Comparison of ENCODE assay signal across 10 mouse cellular contexts in the genomic region with DNA sequence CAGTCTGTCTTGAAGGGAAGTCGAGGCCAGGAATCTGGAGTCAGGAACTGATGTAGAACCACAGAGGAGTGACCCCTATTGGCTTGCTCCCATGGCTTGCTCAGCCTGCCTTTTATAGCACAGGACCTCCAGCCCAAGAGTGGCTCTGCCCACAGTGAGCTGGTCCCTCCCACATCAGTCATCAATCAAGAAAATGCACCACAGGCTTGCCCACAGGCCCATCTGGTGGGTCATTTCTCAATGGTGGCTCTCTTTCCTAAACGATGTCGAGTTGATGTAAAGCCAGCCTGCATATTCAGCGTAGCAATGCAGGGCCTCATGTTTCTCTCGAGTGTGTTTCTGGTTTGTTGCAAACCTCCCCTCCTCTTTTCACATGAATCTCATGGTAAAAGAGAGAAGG.
DNase-seq lines count a peak whose midpoint lies in the region; ATAC-seq and TF ChIP-seq lines count a peak whose summit lies in the region.
"Had no signal": no experiment of that assay in that cellular context is flagged by ENCODE, and none has a peak within 500 bp of the region (broad histone marks: within the 10 kb centered on the region; RNA-seq: fewer than 3 reads in every experiment).

No protein-coding gene starts in this region.

- peak overlapping the region; percentile 25; the same call in 1 of the 2 replicates for H3K27ac ChIP-seq in forebrain, embryonic 15.5 days (replicated peaks)
- no peak overlapping the region for H3K27ac ChIP-seq in forebrain, embryonic 13.5 days
- 0 out of 2 replicates have a peak overlapping the region, but pooled peaks have one; percentile 3 for H3K27ac ChIP-seq in midbrain, embryonic 10.5 days (replicated peaks)
- H3K27ac ChIP-seq in midbrain, embryonic 14.5 days (replicated peaks; ENCODE audit: low read depth, low read length): no peak overlapping the region
- peak overlapping the region; percentile 71 for H3K27ac ChIP-seq in intestine, embryonic 15.5 days
- peak overlapping the region; percentile 76 for H3K27ac ChIP-seq in stomach, postnatal 0 days (replicated peaks)

- TF ChIP-seq CTCF in stomach, postnatal 0 days (IDR thresholded peaks at IDR 0.05; ENCODE audit: low read depth): no peak

- no peaks in the 10 kb centered on the region for H3K36me3 ChIP-seq in forebrain, embryonic 15.5 days
- H3K36me3 ChIP-seq in forebrain, embryonic 13.5 days (ENCODE audit: poor library complexity, severe bottlenecking): peaks cover 3% of the 10 kb centered on the region; the same call in 1 of the 2 replicates
- peaks cover 8% of the 10 kb centered on the region; the same call in 1 of the 2 replicates for H3K36me3 ChIP-seq in midbrain, embryonic 10.5 days
- H3K36me3 ChIP-seq in midbrain, embryonic 14.5 days (ENCODE audit: control insufficient read depth, insufficient read depth, low read length): no peaks in the 10 kb centered on the region
- H3K36me3 ChIP-seq in intestine, embryonic 15.5 days: no peaks in the 10 kb centered on the region
- no peaks in the 10 kb centered on the region for H3K36me3 ChIP-seq in stomach, postnatal 0 days (ENCODE audit: control insufficient read depth, insufficient read depth, low read length)

- ATAC-seq in forebrain, embryonic 15.5 days (replicated peaks): no peak; the same call in 1 of the 2 replicates
- ATAC-seq in forebrain, embryonic 13.5 days: no peak
- no peak for ATAC-seq in midbrain, embryonic 14.5 days (ENCODE audit: low FRiP score, low TSS enrichment)
- no peak for ATAC-seq in intestine, embryonic 15.5 days
- no peak for ATAC-seq in stomach, postnatal 0 days (ENCODE audit: low FRiP score, low TSS enrichment)

- no peak for TF ChIP-seq EP300 in stomach, postnatal 0 days (optimal IDR thresholded peaks at IDR 0.05)

- peaks cover 20% of the 10 kb centered on the region for H3K4me1 ChIP-seq in forebrain, embryonic 15.5 days
- peaks cover 19% of the 10 kb centered on the region for H3K4me1 ChIP-seq in forebrain, embryonic 13.5 days
- H3K4me1 ChIP-seq in midbrain, embryonic 10.5 days: peaks cover 21% of the 10 kb centered on the region
- H3K4me1 ChIP-seq in midbrain, embryonic 14.5 days (ENCODE audit: control insufficient read depth, insufficient read depth, low read length): peaks cover 8% of the 10 kb centered on the region
- H3K4me1 ChIP-seq in intestine, embryonic 15.5 days (replicated peaks): peaks cover 42% of the 10 kb centered on the region
- peaks cover 3% of the 10 kb centered on the region for H3K4me1 ChIP-seq in stomach, postnatal 0 days (replicated peaks; ENCODE audit: control insufficient read depth, insufficient read depth)

- H3K4me3 ChIP-seq in forebrain, embryonic 15.5 days: no peak overlapping the region
- no peak overlapping the region for H3K4me3 ChIP-seq in forebrain, embryonic 13.5 days
- H3K4me3 ChIP-seq in midbrain, embryonic 10.5 days: no peak overlapping the region
- H3K4me3 ChIP-seq in midbrain, embryonic 14.5 days (replicated peaks; ENCODE audit: low read depth, low read length): no peak overlapping the region
- no peak overlapping the region for H3K4me3 ChIP-seq in intestine, embryonic 15.5 days (replicated peaks)
- H3K4me3 ChIP-seq in stomach, postnatal 0 days (ENCODE audit: low read depth, low read length): no peak overlapping the region

- WGBS in forebrain, embryonic 15.5 days: 55% methylated on average over 5 of the region's 5 CpGs
- WGBS in forebrain, embryonic 13.5 days: 73% methylated on average over 5 of the region's 5 CpGs
- WGBS in midbrain, embryonic 10.5 days: 77% methylated on average over 5 of the region's 5 CpGs
- WGBS in midbrain, embryonic 14.5 days: 81% methylated on average over 5 of the region's 5 CpGs
- 32% methylated on average over 5 of the region's 5 CpGs for WGBS in intestine, embryonic 15.5 days
- WGBS in stomach, postnatal 0 days: 28% methylated on average over 5 of the region's 5 CpGs

- DNase-seq in midbrain, embryonic 10.5 days (ENCODE audit: low spot score): no peak
- no peak for DNase-seq in midbrain, embryonic 14.5 days
- DNase-seq in stomach, postnatal 0 days (ENCODE audit: low spot score): no peak
- no peak for DNase-seq in adrenal gland, adult 2 months
- no peak for DNase-seq in thymus, postnatal 10 days (ENCODE audit: low spot score in 2 of 2)
- DNase-seq: gastrocnemius, postnatal 25 days; kidney, adult 8-10 months had no signal

- H3K9ac ChIP-seq in forebrain, embryonic 15.5 days (replicated peaks): no peak overlapping the region
- no peak overlapping the region; the same call in 1 of the 2 replicates for H3K9ac ChIP-seq in forebrain, embryonic 13.5 days
- no peak overlapping the region for H3K9ac ChIP-seq in midbrain, embryonic 14.5 days (replicated peaks; ENCODE audit: low read length)
- no peak overlapping the region for H3K9ac ChIP-seq in intestine, embryonic 15.5 days
- no peak overlapping the region; the same call in 1 of the 2 replicates for H3K9ac ChIP-seq in stomach, postnatal 0 days (ENCODE audit: low read length)

- H3K4me2 ChIP-seq in forebrain, embryonic 15.5 days (replicated peaks): no peak overlapping the region
- no peak overlapping the region for H3K4me2 ChIP-seq in forebrain, embryonic 13.5 days
- H3K4me2 ChIP-seq in midbrain, embryonic 14.5 days (ENCODE audit: low read length): no peak overlapping the region
- 0 out of 2 replicates have a peak overlapping the region, but pooled peaks have one; percentile 36 for H3K4me2 ChIP-seq in intestine, embryonic 15.5 days (replicated peaks)
- H3K4me2 ChIP-seq in stomach, postnatal 0 days (replicated peaks; ENCODE audit: low read depth): peak overlapping the region; percentile 38

- H3K9me3 ChIP-seq in forebrain, embryonic 15.5 days: no peaks in the 10 kb centered on the region
- no peaks in the 10 kb centered on the region for H3K9me3 ChIP-seq in forebrain, embryonic 13.5 days (replicated peaks)
- H3K9me3 ChIP-seq in midbrain, embryonic 10.5 days (replicated peaks): no peaks in the 10 kb centered on the region
- no peaks in the 10 kb centered on the region for H3K9me3 ChIP-seq in midbrain, embryonic 14.5 days (ENCODE audit: control insufficient read depth, low read length)
- H3K9me3 ChIP-seq in intestine, embryonic 15.5 days: no peaks in the 10 kb centered on the region
- no peaks in the 10 kb centered on the region for H3K9me3 ChIP-seq in stomach, postnatal 0 days (ENCODE audit: control insufficient read depth, low read length)

- H3K27me3 ChIP-seq in forebrain, embryonic 15.5 days: no peaks in the 10 kb centered on the region
- no peaks in the 10 kb centered on the region for H3K27me3 ChIP-seq in forebrain, embryonic 13.5 days
- no peaks in the 10 kb centered on the region for H3K27me3 ChIP-seq in midbrain, embryonic 10.5 days (ENCODE audit: low read depth, poor library complexity, severe bottlenecking)
- H3K27me3 ChIP-seq in midbrain, embryonic 14.5 days (ENCODE audit: control insufficient read depth, insufficient read depth, low read length): no peaks in the 10 kb centered on the region
- H3K27me3 ChIP-seq in intestine, embryonic 15.5 days (replicated peaks): no peaks in the 10 kb centered on the region
- no peaks in the 10 kb centered on the region for H3K27me3 ChIP-seq in stomach, postnatal 0 days (ENCODE audit: control insufficient read depth, insufficient read depth, low read length)

Comparison
In these comparisons a context has a peak if more than half of its experiments do, and no peak if none do; other contexts are left out.
1. H3K27ac ChIP-seq: peak in forebrain, embryonic 15.5 days (single experiment), midbrain, embryonic 10.5 days (single experiment), intestine, embryonic 15.5 days (single experiment) and stomach, postnatal 0 days (single experiment); none in forebrain, embryonic 13.5 days (single experiment) and midbrain, embryonic 14.5 days (single experiment).
2. H3K4me2 ChIP-seq: peak in intestine, embryonic 15.5 days (single experiment) and stomach, postnatal 0 days (single experiment); none in forebrain, embryonic 15.5 days (single experiment), forebrain, embryonic 13.5 days (single experiment) and midbrain, embryonic 14.5 days (single experiment).